Mouse (Mus musculus) frontal cortex, postnatal 14 days (tissue): ENCODE results near the gene Enox1.
"Not testable (repeated sequence)": the region's sequence is repeated elsewhere in the genome, so short reads cannot be mapped to it uniquely, and the experiment has no call there.

Experiments used
- DNase-seq, 2 experiments: peaks; one replicate each; pipeline ENCODE4 v3.0.0; 2022; ENCODE audit warnings: low spot score in 2 of 2

The Enox1 gene

DNA sequence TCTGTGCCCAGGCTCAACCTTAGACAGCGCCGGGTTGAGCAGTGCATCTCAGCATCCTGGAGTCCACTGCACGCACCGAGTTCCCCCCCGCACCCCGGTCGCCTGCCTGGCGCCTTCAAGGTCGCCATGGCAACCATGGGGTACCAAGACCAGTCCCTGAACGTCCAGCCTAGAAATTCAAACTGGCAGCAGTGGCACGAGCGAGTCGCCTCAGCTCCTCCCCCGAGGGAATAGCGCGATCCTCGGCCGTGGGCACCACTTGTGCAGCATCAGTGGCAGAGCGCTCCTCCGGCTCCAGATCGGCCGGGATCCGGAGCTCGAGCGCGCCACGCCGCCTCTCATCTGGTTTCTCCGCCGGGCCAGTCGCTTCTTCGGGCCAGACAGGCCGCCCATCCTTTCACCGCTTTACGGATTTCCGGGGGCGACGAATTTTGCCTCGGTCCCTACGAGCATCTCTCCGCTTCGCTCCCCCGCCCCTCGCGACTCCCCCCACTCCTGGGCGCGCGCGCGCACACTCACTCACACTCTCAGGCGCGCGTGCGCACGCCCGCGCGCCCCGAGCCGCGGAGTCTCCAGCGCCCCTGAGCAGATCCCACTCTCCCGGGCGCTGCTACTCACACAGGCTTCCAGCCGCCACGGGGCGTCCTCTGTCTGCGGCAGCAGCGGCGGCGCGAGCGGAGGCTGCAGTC lies at the start of gene Enox1:
Enox1 (plus strand) TSS at position 542 of the 689 bp plus-strand sequence.
- peak; percentile 74 to 78 for DNase-seq

DNA sequence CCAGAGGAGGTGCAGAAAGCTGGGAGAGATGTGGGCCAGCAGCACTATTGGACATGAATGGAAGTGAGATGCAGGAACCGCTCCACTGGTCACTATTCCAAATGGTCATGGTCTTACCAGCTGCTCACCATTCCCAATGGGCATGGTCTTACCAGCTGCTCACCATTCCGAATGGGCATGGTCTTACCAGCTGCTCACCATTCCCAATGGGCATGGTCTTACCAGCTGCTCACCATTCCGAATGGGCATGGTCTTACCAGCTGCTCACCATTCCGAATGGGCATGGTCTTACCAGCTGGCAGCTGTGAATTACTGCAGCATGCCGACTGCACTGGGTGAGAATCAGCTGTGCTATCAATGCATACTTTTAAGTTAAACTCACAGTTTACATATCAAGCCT lies 45.9 kb upstream of the Enox1 start:
- not testable (repeated sequence) for DNase-seq

DNA sequence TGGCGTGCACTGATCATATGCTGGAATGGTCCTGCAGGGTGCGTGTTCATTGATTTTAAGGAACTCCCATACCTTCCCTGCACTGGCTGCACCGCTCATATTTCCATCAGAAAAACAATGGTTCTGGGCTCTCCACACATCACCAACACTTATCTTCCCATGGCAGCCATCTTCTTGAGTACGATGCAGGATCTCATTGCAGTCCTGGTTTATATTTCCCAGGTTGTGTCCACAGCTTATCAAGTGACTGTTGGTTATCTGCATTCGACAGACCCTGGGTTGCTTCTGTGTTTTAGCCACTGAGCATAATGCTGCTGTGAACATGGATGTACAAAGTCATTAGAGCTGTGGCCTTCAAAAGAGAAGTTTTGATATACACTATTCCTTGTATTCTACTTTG lies 26.0 kb upstream of the Enox1 start:
- DNase-seq, result no peak

- no peak for DNase-seq
These were observed 19.6 kb upstream of the Enox1 start for GRCm38 (mm10) chr14:77136936-77137335.

DNA sequence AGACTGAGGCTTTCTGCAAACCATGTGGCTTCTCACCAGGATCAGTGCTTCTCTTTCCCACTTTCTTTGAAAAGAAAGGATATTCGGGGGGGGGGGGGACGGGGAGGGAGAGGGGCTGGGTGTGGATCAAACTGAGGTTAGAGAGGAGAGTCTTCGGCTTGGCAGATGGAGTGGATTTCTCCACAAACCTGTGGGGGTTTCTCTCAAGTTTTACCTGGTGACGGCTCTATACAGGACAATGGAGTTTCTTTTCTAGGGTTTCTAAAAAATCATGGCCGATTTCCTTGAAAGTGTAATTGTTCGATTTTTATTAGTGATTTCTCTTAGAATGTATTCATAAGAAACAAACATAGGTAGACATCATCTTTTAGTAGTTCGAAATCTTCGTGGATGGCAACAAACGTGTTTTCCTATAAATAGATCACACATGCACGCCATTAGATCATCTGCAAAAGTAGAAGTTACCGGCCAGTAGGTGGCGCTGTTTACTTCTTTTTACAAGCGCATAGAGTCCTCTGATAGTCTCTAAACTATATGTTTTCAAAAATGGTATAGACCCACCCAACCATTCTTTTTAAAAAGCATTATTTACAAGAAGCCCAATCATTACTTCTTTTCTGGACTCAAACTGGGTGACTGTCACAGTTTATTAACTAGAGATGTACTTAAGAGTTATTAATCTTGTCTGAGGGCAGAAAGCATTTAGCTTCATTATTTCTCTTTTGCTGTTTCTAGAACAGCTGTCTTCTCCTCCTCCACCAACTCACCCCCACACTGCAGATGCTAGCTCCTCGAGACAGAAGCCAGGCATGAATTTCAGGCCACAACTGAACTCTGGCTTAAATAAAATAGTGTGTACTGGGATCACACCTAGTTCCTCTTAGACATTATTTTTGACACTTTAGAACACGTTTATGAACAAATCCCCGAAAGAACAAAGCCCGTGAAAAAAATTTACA lies 15.0 kb upstream of the Enox1 start:
- DNase-seq, result peak in 1 of 2 experiments; percentile 71

DNA sequence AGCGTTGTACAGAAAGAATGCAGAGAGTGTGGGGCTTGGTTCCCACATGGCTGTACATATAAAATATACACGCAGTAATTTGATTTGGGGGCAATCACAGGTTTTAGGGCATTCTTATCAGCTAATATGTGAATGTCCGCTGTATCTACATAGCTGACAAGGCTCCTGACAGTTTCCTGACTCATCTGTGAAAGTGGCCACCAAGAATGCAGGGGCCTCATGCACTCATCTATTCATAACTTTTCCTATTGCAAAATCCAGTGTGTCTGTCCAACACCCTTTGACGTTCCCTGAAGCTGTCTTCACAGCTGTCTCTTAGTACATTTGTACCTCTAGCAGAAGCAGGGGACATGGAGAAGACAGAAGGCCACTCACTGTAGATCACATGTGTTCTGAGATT lies 11.5 kb upstream of the Enox1 start:
- DNase-seq, result no peak

- no peak for DNase-seq
These were observed 8.9 kb upstream of the Enox1 start for GRCm38 (mm10) chr14:77147635-77148034.

DNA sequence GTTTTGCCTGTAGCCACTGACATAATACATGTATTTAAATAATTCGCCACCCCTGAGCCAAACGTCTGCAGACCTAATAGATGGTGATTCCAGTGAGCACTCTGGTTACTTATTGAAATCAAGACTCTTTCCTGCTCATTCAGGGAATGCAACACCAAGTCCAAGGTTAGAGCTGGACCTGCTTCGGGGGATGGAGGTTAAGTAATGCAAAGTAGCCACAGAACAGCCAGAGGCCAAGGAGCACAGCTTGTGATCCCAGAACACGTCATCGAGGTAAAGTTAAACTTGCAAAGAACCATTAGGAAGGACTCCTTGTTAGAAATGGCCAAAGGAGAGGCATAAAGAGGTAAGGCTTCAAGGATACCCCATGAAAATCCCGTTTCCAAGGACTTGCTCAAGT lies 6.0 kb upstream of the Enox1 start:
- no peak for DNase-seq

DNA sequence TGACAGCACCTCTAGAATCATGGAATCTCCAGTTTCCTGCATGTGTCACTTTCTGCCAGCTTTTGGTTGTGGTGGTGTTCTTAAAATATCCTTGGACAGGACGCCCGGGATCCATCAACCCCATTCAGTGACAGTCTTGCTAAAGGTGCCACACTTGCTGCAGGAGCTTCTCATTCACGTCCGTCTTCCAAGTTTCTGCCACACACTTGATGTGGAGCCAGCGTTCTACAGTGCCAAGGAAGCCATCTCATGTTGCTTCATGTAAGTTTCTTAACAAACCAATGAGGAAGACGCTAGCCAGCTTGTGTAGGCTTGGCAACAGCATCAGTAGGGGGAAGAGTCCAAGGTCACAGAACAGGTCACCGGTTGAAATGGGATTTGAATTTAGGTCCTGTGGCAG lies 5.1 kb upstream of the Enox1 start:
- no peak for DNase-seq

- DNase-seq, result no peak
These were observed 445 bp downstream of the Enox1 start for GRCm38 (mm10) chr14:77156911-77157504.

GRCm38 (mm10) chr14:77157505-77157911 lies 945 bp downstream of the Enox1 start:
- DNase-seq, result peak; percentile 82 to 83

GRCm38 (mm10) chr14:77159397-77159796 lies 2.8 kb downstream of the Enox1 start:
- DNase-seq, result no peak

DNA sequence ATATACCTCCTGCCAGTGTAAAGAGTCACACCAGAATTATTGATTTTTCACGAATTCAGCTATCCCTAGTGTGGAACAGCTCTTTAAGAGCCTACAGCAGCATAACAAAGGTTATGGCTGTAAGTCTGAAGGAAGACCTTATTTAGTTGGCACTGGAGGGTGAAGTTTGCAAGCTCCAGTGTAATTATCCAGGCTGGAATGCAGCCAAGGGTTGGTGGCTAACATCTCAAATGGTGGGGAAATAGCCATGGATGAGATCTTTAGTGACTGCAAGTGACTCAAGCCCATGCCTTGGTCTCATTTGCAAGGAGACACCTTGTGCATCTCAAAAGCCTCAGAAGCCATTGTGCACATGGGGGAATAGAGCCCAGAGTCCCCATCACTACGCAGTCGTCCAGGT lies 5.9 kb downstream of the Enox1 start:
- no peak for DNase-seq

GRCm38 (mm10) chr14:77164396-77164795 lies 7.8 kb downstream of the Enox1 start:
- DNase-seq, result no peak

DNA sequence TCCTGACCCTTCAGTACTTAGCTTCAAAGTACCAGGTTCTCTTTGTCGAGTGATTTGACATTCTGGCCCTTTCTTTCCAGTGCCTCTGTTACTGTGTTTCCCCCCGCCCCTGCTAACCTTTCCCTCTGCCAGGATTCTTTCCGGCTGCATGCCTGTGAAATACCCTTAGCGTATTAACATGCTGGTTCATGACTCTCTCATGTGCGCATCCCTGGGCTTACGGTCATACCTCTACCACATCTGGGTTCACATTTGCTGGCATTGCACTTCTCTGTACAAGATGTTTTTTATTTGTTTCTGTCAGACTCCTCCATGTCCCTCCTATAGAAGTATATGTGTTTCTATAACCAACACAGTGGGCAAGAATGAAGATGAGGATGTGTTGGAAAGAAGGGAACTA lies 11.6 kb downstream of the Enox1 start:
- no peak for DNase-seq

GRCm38 (mm10) chr14:77174491-77174890 lies 17.9 kb downstream of the Enox1 start:
- no peak for DNase-seq

GRCm38 (mm10) chr14:77174931-77175330 lies 18.4 kb downstream of the Enox1 start:
- no peak for DNase-seq

DNA sequence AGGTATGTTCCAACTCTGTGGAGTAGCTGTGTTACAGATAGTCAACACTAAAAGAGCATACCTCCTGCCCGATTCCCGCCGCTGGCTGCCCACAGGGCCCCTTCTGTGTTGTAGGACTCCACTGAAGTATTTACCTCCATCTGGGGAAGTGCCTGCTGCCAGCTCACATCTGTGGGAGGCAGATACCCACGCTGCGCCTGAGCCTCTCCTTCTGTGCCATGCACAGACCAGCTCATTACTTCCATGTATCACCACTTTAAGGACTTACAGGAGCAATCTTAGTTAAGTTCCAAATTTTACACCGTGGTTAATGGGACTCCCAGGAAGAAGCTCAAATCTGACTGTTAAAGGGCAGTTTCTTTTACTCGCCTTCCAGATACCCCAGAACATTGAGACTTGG lies 23.7 kb downstream of the Enox1 start:
- DNase-seq, result no peak

DNA sequence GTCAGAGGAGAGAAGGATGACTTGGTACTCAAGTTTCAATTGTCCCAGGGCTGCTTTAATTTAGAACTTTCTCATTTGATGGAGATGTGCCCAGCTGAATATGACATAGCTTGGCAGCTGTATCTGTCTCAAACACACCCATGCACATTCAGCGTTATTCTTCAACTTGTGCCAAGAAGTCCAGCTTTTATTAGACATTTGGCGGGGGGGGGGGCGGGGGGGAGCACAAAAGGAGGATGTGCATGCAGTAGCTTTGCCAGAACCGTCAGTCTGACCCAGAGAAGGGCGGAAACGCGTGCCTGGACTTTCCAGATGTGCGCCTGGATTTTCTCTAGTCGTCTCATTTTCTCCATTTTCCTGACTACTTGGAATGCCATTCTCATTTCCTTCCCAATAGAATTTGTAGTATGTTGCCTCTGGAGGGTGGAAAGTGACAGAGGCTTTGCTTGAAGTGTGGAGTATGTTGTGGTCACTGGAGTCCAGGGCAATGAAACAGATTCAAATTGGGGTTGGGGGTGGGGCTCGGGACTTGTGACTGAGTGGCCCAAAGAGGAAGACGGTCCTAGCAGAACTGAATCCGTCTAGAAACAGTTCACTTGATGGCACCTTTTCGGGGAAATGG lies 24.3 kb downstream of the Enox1 start:
- no peak for DNase-seq

GRCm38 (mm10) chr14:77183491-77183890 lies 26.9 kb downstream of the Enox1 start:
- no peak for DNase-seq

DNA sequence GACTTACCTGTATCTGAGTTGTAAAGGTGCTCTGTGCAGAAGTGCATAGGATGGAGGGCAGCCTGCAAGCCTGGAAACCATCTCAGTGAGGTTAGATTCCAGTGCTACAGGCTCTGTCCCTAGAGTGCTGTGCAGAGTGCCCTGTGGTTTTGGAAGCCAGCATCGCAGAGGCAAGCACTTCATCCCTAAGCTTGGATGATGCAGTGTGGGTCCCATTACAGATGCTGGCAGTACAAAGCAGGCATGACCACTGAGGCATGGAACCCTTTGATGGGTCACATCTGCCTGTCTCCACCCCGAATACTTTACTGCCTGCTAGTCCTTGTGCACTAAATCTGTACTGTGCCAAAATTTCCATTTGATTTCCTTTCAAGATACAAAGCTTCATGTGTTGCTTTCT lies 33.6 kb downstream of the Enox1 start:
- DNase-seq, result no peak
